Mouse (Mus musculus) induced T-regulatory cell, adult 2 months (primary cell): ENCODE measurements at regions not wholly inside any gene's neighbourhood (a gene's known extent, or its start where the extent isn't known, plus 50 kb on each side); places are given as distances from the start of the nearest gene placed in this dataset.

ENCODE experiments used
- DNase-seq: peaks from one replicate; pipeline ENCODE4 v3.0.0-alpha.2; 2012; ENCODE audit warnings: low read depth

GRCm38 (mm10) chr3:41472586-41472985 is 82.9 kb upstream of the Jade1 start:
- no peak for DNase-seq

DNA sequence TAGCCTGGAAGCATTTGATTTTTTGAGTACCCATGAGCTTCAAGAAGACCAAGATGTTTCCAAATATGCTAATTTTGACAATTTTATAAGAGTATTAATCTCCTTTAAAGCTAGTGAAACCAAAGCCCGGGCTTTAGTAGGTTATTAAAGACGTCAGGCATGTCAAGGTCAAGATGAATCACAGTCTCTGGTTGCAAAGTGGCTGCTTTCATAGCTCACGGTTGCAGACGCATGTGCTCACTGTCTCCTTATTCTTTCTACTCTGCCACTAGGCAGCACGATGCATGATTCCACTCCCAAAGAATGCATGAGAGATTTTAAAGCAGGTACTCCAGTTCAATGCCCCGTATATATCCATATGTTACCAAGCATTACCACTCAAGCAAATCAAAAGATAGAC is 86.4 kb upstream of the Jade1 start:
- no peak for DNase-seq

DNA sequence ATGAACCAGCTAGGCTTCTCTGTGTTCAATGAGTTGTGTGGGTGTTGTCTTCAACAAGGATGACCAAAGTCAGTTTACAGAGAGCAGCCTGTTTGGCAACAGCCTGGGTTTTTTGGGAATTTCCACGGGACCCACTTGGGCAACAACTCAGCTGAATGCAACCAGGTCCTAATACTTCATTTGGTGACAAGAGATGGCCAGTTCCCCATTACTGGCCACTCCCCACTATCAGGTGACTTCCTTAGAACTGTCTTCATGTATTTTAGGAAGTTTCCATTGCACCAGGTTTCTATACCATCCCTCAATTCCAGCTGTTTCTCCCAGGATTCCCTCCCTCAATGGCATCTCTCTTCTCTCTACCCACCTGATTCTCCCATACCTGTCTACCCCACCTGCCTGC is 87.7 kb upstream of the Jade1 start:
- DNase-seq, result no peak

GRCm38 (mm10) chr3:41465893-41466292 is 89.6 kb upstream of the Jade1 start:
- no peak for DNase-seq

- DNase-seq, result no peak
Measured at GRCm38 (mm10) chr3:41462953-41463644, 92.4 kb upstream of the Jade1 start.

GRCm38 (mm10) chr3:41460131-41460530 is 95.4 kb upstream of the Jade1 start:
- no peak for DNase-seq

GRCm38 (mm10) chr3:41458156-41458555 is 97.4 kb upstream of the Jade1 start:
- no peak for DNase-seq

DNA sequence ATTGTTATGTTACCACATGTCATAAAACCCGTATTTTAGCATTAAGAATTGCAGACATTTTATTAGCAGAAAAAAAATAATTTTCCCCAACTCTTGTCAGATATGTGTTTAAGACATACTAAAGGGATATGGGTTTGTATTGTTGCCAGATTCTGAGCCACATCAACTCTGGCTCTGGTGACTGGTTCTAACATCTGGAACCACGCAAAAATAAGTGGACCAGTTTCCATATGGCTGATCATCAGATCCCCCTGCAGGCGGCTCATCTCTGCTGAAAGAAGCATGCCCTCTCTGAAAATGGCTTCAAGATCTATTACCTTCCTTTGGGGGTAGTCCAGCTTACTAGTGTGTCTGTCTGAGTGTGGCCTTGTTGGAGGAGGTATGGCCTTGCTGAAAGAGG is 102.0 kb upstream of the Jade1 start:
- DNase-seq, result no peak

DNA sequence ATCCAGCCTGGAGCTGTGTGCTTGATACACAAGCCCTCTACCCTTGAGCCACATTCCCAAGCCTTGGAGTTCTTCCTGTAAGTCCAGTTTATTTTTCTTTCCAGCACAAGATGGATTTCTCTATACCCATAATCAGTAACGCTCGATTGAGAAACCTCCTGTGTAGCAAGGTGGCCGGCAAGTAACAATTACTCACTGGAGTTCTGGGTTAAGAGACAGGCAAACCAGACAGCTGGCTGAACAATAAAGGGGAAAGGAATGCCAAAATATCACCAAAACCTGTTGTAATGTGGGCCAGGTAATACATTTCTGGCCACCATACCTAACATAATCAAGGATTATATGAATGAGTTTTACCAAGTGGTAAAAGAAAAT is 102.8 kb upstream of the Jade1 start:
- DNase-seq, result no peak

DNA sequence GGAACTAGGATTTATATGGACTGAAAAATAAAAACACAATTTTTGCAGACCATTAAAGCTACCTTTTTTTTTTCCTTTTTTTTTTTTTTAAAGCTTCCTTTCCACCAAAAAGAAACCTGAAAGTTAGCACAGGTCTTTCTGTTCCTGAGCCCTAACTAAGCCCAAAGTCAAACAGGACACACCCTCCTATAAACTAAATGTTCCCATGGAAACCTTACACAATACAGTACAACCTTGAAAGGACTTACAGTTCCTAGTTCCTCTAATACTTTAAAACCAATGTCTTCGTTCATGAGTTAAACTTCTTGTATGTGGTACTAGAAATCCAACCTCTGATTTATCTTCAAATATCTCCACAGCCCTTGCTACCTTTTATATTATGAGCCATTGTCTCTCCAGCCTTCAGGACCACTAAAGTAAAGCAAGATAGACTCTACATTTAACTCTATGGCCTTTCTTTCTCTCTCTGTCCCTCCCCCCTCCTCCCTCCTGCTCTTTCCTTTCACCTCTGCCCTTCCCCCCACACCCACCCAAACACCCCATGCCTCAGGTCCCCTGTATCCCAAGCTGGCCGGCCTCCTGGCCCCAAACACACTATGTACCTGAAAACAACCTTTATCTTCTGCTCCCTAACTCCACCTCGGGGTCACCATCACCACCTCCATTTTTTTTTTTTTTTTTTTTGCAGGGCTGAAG is 103.4 kb upstream of the Jade1 start:
- no peak for DNase-seq

DNA sequence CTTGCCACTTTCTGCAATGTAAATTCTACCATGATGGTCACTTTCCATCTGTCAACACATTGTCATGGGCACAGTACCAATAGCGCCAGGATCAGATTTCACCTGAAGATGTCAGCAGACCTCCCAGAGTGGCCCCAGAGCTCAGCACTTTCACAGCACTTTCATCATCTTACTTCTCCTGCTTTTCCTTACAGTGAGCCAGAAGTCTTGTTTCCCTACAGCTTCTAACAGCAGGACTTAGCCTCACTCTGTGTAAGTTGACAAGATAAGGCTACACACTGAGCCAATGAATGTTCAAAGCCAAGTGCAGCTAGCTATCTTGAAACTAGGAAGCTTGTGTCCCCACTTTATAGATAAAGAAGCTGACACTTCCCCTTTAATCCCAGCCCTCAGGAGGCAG is 104.8 kb upstream of the Jade1 start:
- no peak for DNase-seq

DNA sequence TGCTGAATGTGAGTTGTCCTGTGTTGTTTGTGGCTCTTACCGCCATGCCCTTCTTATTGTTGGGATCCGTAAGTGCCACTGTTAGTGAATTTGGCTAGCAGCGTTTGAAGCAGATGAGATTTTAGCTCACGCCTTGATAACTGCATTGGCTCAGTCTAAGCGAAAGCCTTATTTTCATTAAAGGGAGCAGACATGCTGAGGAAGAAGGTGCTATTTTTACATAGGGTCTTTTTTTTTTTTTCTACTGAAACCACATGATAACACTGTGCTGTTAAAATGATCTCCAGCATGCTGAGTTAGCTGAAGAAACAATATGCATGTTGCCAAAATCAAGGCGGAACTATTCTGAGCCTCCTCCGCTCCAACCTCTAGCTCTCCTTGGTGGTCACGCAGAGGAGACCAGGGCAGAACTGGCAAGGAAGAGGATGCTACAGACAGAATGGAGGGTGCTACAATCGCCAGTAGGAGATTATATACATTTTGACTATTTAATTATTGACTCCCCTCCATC is 111.2 kb upstream of the Jade1 start:
- no peak for DNase-seq

- DNase-seq, result no peak
Measured at GRCm38 (mm10) chr3:41436238-41436637, 119.3 kb upstream of the Jade1 start.

- no peak for DNase-seq
Measured at GRCm38 (mm10) chr3:41433106-41433505, 122.4 kb upstream of the Jade1 start.

- no peak for DNase-seq
Measured at GRCm38 (mm10) chr3:41432376-41432775, 123.2 kb upstream of the Jade1 start.

DNA sequence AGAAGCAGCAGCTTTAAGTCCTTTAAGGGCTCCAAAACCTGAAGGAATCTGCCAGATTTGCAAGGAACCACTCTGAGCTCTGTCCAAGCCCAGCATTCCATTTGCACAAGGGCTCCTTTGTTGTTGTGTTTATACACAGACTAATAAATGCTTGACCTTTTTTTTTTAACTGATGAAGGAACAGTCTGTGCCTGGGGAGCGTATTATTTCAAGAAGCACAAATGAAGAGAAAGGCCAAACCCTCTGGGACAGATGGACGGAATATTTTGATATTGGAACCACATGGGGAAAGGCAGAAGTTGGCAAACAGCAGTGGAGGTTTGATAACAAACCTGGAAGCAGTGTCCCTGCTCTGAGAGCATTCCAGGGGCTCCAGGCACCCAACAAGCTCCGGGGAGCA is 125.3 kb upstream of the Jade1 start:
- no peak for DNase-seq

GRCm38 (mm10) chr3:41426946-41427345 is 128.6 kb upstream of the Jade1 start:
- no peak for DNase-seq

DNA sequence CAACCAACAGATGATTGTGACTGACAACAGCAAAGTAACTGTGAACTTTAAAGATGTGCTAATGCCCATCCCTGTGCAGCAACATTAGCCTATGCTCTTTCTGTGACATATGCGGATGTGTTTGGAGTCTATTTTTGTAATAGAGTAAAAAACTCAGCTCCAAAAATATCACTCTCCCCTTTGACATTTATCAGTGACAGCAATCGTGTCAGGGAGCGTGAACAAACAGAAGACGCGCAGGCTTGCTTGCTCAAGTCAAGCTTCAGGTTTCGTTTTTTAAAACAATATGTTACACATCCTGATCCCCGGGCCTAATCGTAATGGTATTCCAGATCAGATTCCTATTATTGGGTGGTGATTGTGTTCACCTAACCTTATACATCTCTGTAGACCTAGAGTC is 129.7 kb upstream of the Jade1 start:
- no peak for DNase-seq

- no peak for DNase-seq
Measured at GRCm38 (mm10) chr3:41424142-41424939, 131.2 kb upstream of the Jade1 start.

DNA sequence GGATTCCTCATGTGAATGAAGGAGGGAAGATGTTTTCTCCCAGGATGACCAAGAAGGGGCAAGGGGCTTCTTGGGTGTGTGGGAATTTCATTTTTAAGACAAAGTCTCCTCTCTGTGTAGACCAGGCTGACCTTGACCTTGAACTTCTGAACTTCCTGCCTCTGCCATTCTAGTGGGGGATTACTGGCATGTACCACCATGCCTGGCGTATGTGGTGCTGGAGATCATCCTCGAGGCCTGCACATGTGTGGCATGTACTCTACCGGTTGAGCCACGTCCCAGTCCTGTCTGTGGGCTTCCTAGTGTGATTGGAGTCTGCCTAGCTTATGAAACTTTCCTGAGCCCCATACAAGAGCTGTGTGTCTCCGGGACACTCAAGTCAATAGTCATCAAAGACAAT is 131.9 kb upstream of the Jade1 start:
- no peak for DNase-seq

DNA sequence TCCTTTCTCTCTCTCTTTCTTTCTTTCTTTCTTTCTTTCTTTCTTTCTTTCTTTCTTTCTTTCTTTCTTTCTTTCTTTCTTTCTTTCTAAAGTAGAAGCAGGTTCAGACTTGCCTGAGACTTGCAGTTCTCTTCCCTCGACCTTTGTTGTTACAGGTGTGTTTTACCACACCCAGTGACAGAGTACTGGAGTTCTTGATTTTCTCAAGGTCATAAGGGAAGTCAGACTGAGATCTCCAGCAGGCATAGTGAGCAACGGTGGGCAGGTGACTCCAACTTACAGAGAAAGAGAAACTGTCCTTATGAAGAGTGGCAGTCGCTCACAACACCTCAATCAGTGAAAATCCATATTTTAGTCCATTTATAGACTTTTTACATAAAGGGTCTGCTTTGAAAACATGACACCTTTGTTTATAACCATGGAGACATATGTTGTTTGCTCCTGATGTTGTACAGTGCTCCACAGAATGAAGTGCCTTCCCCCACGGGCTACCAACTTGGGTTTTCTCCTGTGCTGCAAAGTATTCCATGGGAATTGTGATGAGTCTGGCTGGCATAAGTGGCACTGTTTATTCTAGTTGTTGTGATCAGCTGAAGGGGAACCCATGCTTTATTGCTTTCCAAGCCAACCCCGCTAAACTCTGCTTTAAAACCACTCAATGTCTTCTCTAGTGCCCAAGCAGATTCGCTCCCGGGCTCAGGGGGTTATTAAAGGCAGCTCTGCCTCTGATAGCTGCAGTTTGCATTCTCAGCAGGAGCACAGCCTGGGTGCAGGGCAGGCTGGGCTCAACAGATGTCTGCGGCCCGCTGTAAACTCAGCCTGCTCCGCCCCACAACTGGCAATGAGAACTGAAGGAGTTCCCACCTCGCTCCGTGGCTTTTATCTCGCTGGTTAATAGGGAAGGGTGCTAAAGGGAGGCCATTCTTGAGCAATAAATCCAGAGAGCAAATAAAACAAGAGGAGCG is 132.6 kb upstream of the Jade1 start:
- DNase-seq, result no peak

- no peak for DNase-seq
Measured at GRCm38 (mm10) chr3:41413771-41414170, 141.8 kb upstream of the Jade1 start.
